Mouse (Mus musculus): ENCODE results near the gene Wnt16.

- TF ChIP-seq CTCF (IDR thresholded peaks at IDR 0.05; ENCODE audit: low read depth, low read length): no peak
- no peak for TF ChIP-seq POLR2A (IDR thresholded peaks at IDR 0.05; ENCODE audit: extremely low read depth, insufficient read depth, low read length)
Observed at GRCm38 (mm10) chr6:22290790-22291189, 2.8 kb downstream of the Wnt16 start.

Measured in liver, adult 2 months (tissue).